Mouse (Mus musculus): ENCODE measurements around the gene Pdzd9. TPM values are rescaled to one million over a fixed set of nuclear protein-coding genes. Genes with fewer than 3 reads are reported as not detected.

Gene Pdzd9
- polyA plus RNA-seq, 1 experiment from 2014 or later = 0.33 TPM

DNA sequence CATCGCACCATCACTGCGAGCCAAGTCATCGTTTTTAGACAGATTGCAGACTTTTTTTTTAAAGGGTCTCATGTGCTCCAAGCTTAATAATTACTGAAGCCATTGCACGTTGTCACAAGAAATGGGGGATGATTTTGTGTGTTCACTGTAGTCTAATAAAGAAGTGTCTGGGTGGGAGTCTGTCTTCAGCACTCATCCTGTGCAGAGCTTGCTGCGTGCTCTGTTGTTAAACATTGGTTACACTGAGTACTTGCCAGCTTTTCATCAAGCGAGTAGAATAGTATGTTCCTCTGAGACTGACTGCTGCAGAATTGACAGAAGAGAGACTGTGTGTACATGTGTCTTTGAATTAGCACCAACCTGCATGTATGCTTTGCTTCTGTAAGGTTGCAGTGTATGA is 15.1 kb upstream of the Pdzd9 start:
- no peaks in the 10 kb centered on the region for H3K4me1 ChIP-seq (replicated peaks; ENCODE audit: control insufficient read depth, insufficient read depth, low read length)
- no peak overlapping the region for H3K4me2 ChIP-seq (replicated peaks; ENCODE audit: low read depth)
- no peak for ATAC-seq
- H3K9me3 ChIP-seq (ENCODE audit: control insufficient read depth) = no peaks in the 10 kb centered on the region
- no peak overlapping the region for H3K9ac ChIP-seq (ENCODE audit: low read depth, low read length)
- H3K27ac ChIP-seq (ENCODE audit: low read depth, low read length) = no peak overlapping the region
- no peak overlapping the region for H3K4me3 ChIP-seq (ENCODE audit: low read depth, low read length)
- TF ChIP-seq CTCF (IDR thresholded peaks at IDR 0.05; ENCODE audit: low read depth) = no peak
- 57% methylated on average over 6 of the region's 6 CpGs for WGBS
- H3K27me3 ChIP-seq (replicated peaks; ENCODE audit: control insufficient read depth, insufficient read depth, low read length) = no peaks in the 10 kb centered on the region
- H3K36me3 ChIP-seq (ENCODE audit: control insufficient read depth, insufficient read depth) = no peaks in the 10 kb centered on the region

DNA sequence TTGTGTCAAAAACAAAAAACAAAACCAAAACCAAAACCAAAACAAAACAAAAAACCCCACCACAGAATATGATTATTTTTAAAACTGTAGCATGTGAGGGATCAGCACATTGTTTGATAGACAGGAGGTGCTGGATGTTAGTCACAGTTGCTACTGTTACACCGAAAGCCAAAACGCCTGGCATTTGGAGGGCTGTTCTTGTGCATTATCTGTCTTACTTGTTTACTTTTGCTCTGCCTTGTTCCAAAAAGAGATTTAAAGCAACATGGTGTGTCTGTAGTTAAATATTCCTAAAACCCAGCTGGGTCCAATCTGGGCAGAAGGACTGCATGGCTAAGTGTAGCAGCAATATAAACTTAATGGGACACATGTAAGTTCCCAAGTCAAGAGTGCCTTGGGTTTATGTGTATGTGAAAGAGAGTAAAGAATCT is 14.6 kb upstream of the Pdzd9 start:
- no peak for ATAC-seq
- TF ChIP-seq CTCF (IDR thresholded peaks at IDR 0.05; ENCODE audit: low read depth) = no peak

DNA sequence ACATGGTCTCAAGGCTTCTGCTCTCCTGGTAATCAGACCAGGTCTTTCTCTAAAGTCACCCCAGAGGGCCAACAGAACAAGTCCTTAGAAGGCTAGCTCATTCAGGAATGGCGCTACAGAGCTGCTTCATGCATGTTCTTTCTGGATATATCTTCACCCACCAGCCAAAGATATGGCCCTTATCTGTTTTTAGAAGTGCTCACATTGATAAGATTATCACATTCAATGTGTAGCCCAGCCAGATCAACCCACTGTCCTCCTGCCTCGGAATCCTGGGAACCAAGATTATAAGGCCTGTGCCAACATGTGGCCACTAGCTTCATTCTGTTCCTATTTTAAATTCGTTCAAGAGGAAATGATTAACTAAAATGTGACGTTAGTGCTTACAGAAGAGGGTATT is 11.9 kb upstream of the Pdzd9 start:
- Histone ChIP-seq H3K4me2 (replicated peaks; ENCODE audit: low read depth) (no peak overlapping the region), H3K4me3 (ENCODE audit: low read depth, low read length) (no peak overlapping the region), H3K9me3 (ENCODE audit: control insufficient read depth) (no peaks in the 10 kb centered on the region), H3K27me3 (replicated peaks; ENCODE audit: control insufficient read depth, insufficient read depth, low read length) (no peaks in the 10 kb centered on the region), H3K36me3 (ENCODE audit: control insufficient read depth, insufficient read depth) (no peaks in the 10 kb centered on the region), H3K27ac (ENCODE audit: low read depth, low read length) (no peak overlapping the region), H3K9ac (ENCODE audit: low read depth, low read length) (no peak overlapping the region), H3K4me1 (replicated peaks; ENCODE audit: control insufficient read depth, insufficient read depth, low read length) (no peaks in the 10 kb centered on the region)
- no peak for TF ChIP-seq CTCF (IDR thresholded peaks at IDR 0.05; ENCODE audit: low read depth)
- no peak for ATAC-seq
- 35% methylated on average over 4 of the region's 4 CpGs for WGBS

More for the DNA sequence above, 14.6 kb upstream of the Pdzd9 start:
- H3K4me2 ChIP-seq (replicated peaks; ENCODE audit: low read depth) = no peak overlapping the region
- H3K36me3 ChIP-seq (ENCODE audit: control insufficient read depth, insufficient read depth) = no peaks in the 10 kb centered on the region
- H3K27ac ChIP-seq (ENCODE audit: low read depth, low read length) = no peak overlapping the region
- WGBS = 50% methylated on average over 2 of the region's 2 CpGs
- no peaks in the 10 kb centered on the region for H3K27me3 ChIP-seq (replicated peaks; ENCODE audit: control insufficient read depth, insufficient read depth, low read length)
- no peak overlapping the region for H3K9ac ChIP-seq (ENCODE audit: low read depth, low read length)
- no peaks in the 10 kb centered on the region for H3K9me3 ChIP-seq (ENCODE audit: control insufficient read depth)
- H3K4me3 ChIP-seq (ENCODE audit: low read depth, low read length) = no peak overlapping the region
- no peaks in the 10 kb centered on the region for H3K4me1 ChIP-seq (replicated peaks; ENCODE audit: control insufficient read depth, insufficient read depth, low read length)

DNA sequence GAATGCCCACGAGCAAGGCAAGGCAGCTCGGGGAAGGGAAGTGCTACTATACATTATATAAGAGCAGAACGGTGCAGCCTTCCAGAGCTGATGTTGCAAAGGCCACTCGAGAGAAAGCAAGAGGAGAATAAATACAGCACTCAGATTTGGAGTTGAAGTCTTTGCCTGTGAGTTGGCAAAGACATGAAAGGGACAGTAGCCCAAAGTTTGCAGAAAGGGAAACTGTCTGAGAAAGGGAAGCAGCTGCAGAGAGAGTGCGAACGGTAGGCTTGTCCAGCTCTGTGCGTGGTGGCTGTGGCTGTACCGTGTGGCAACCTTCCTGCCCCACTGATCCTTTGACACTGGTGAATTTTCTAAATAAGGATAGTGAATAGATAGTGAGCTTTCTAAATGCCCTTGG is 8.9 kb upstream of the Pdzd9 start:
- no peak for ATAC-seq
- no peak overlapping the region for H3K27ac ChIP-seq (ENCODE audit: low read depth, low read length)
- no peaks in the 10 kb centered on the region for H3K27me3 ChIP-seq (replicated peaks; ENCODE audit: control insufficient read depth, insufficient read depth, low read length)
- WGBS = 37% methylated on average over 8 of the region's 8 CpGs
- no peaks in the 10 kb centered on the region for H3K4me1 ChIP-seq (replicated peaks; ENCODE audit: control insufficient read depth, insufficient read depth, low read length)
- TF ChIP-seq CTCF (IDR thresholded peaks at IDR 0.05; ENCODE audit: low read depth) = no peak
- no peak overlapping the region for H3K9ac ChIP-seq (ENCODE audit: low read depth, low read length)
- peak overlapping the region; percentile 83 for H3K4me2 ChIP-seq (replicated peaks; ENCODE audit: low read depth)
- peak overlapping the region; percentile 91; the same call in 1 of the 2 replicates for H3K4me3 ChIP-seq (ENCODE audit: low read depth, low read length)
- H3K9me3 ChIP-seq (ENCODE audit: control insufficient read depth) = no peaks in the 10 kb centered on the region
- no peaks in the 10 kb centered on the region for H3K36me3 ChIP-seq (ENCODE audit: control insufficient read depth, insufficient read depth)

DNA sequence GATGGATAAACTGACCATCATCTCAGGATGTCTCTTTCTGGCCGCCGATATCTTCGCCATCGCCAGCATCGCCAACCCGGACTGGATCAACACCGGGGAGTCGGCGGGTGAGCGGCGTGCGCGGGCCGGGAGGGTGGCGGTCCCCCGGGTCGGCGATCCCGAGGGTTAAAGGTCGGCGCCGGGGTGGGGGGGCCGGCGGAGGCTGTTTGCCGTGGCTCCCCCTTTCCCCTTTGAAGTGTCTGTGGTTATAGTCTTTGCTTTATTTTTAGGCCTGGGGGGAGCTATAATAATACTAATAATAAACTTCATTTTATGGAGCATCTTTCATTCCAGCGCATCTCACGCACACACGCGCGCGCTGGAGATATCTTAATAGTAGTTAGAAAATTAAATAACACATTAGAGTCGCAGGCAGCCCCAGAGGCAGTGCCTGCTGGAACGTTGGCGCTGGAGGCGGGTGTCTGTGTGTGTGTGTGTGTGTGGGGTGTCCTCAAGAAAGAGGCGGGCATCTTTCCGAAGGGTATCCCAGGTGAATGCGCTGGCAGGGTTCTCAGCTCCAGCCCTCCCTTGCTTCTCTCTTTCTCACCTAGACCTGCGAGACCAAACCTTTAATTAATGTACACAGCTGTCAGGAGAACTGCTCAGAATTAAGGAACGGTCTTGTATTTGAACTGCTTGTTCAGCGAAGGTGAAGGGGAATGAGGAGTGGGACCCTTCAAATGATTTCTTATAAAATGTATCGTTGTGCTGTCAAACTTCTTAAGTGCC is 7.8 kb upstream of the Pdzd9 start:
- Histone ChIP-seq H3K27me3 (replicated peaks; ENCODE audit: control insufficient read depth, insufficient read depth, low read length) (no peaks in the 10 kb centered on the region), H3K36me3 (ENCODE audit: control insufficient read depth, insufficient read depth) (no peaks in the 10 kb centered on the region), H3K9ac (ENCODE audit: low read depth, low read length) (peak overlapping the region; percentile 80), H3K4me2 (replicated peaks; ENCODE audit: low read depth) (peak overlapping the region; percentile 83), H3K9me3 (ENCODE audit: control insufficient read depth) (no peaks in the 10 kb centered on the region), H3K4me3 (ENCODE audit: low read depth, low read length) (peak overlapping the region; percentile 91), H3K27ac (ENCODE audit: low read depth, low read length) (peak overlapping the region; percentile 62), H3K4me1 (replicated peaks; ENCODE audit: control insufficient read depth, insufficient read depth, low read length) (no peaks in the 10 kb centered on the region)
- 2% methylated on average over 42 of the region's 42 CpGs for WGBS
- ATAC-seq = peak; percentile 39; the same call in 1 of the 2 replicates
- no peak for TF ChIP-seq CTCF (IDR thresholded peaks at IDR 0.05; ENCODE audit: low read depth)

DNA sequence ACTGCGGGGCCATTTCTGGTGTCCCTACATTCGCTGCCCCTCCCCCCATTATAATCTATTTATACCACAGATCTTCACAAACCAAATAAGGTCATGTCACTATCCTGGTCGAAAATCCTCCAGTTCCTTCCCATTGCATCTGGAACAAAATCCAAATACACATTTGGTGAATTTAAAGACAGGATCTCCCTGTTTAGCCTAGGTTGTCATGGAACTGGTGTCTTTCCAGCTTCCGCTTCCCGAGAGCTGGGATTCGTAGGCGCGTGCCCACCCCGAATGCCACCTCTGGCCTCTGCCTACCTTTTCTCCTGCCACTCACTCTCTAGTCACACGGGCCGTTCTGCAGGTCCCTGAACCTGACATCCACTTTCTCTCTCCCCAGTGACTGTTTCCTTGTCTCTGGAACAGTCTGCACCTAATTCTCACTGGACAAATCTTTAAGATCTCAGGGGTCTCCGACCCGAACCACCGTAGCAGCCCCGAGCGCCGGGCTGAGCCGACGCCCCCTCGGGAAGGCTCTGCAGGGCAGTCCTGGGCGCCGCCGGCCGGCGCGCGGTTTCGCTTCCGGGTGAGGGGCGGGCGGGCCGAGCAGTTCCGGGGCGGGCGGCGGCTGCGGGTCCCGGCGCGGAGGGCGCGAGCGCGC is 7.0 kb upstream of the Pdzd9 start, which contains the start of gene Mosmo:
TSS of gene Mosmo (plus strand) at position 618 of the 643 bp plus-strand sequence.
- Histone ChIP-seq H3K4me2 (replicated peaks; ENCODE audit: low read depth) (peak within 1 kb of the TSS; percentile 83), H3K9ac (ENCODE audit: low read depth, low read length) (peak within 1 kb of the TSS; percentile 80), H3K4me1 (replicated peaks; ENCODE audit: control insufficient read depth, insufficient read depth, low read length) (no peaks in the 10 kb centered on the region), H3K4me3 (ENCODE audit: low read depth, low read length) (peak within 1 kb of the TSS; percentile 91), H3K9me3 (ENCODE audit: control insufficient read depth) (no peaks in the 10 kb centered on the region), H3K27me3 (replicated peaks; ENCODE audit: control insufficient read depth, insufficient read depth, low read length) (no peaks in the 10 kb centered on the region), H3K27ac (ENCODE audit: low read depth, low read length) (peak within 1 kb of the TSS; percentile 62), H3K36me3 (ENCODE audit: control insufficient read depth, insufficient read depth) (no peaks in the 10 kb centered on the region)
- peak; percentile 10; the same call in 1 of the 2 replicates for TF ChIP-seq CTCF (IDR thresholded peaks at IDR 0.05; ENCODE audit: low read depth)
- peak; percentile 93 for ATAC-seq
- WGBS = under 1% methylated on average over 38 of the region's 44 CpGs

Measured in intestine, postnatal 0 days (tissue).